Mouse (Mus musculus): ENCODE measurements around the gene Selenow. TPM values are rescaled to one million over a fixed set of nuclear protein-coding genes. Genes with fewer than 3 reads are reported as not detected.

Gene Selenow
- 100 to 1,000 TPM; 158 to 238 TPM for total RNA-seq (2021)
- 223 and 233 TPM in 2 replicates for polyA plus RNA-seq (2012; rRNA removed)
- long read RNA-seq, transcript Selenow-201 (6 exons, 736 nt) = major isoform, 162 of 178 reads
- long read RNA-seq, partial matches to known transcripts = 8 of 178 reads
- long read RNA-seq, other reads (novel, unspliced or antisense) = 8 of 178 reads

GRCm38 (mm10) chr7:15922220-15922773 is at the start of gene Selenow:
TSS of gene Selenow (minus strand) at chr7:15922402.
- peak; percentile 93 for DNase-seq

GRCm38 (mm10) chr7:15969674-15970073 is 47.5 kb upstream of the Selenow start:
- DNase-seq = no peak

- DNase-seq = no peak
Measured at GRCm38 (mm10) chr7:15968322-15968721, 46.1 kb upstream of the Selenow start.

- DNase-seq = peak; percentile 82
Measured at GRCm38 (mm10) chr7:15967312-15967711, 45.1 kb upstream of the Selenow start, which contains the start of gene Ehd2. TSS of gene Ehd2 (minus strand) at chr7:15967567.

GRCm38 (mm10) chr7:15966489-15966888 is 44.3 kb upstream of the Selenow start:
- no peak for DNase-seq

GRCm38 (mm10) chr7:15963798-15964652 is 41.8 kb upstream of the Selenow start:
- no peak for DNase-seq

GRCm38 (mm10) chr7:15962311-15963288 is 40.4 kb upstream of the Selenow start:
- peak; percentile 90 for DNase-seq

- no peak for DNase-seq
Measured at GRCm38 (mm10) chr7:15961798-15962197, 39.6 kb upstream of the Selenow start.

GRCm38 (mm10) chr7:15961239-15961638 is 39.0 kb upstream of the Selenow start:
- no peak for DNase-seq

GRCm38 (mm10) chr7:15960691-15961090 is 38.5 kb upstream of the Selenow start:
- no peak for DNase-seq

- DNase-seq = no peak
Measured at GRCm38 (mm10) chr7:15956143-15956542, 33.9 kb upstream of the Selenow start.

GRCm38 (mm10) chr7:15955509-15955908 is 33.3 kb upstream of the Selenow start:
- DNase-seq = no peak

GRCm38 (mm10) chr7:15954978-15955443 is 32.8 kb upstream of the Selenow start:
- peak; percentile 51 for DNase-seq

GRCm38 (mm10) chr7:15954436-15954835 is 32.2 kb upstream of the Selenow start:
- no peak for DNase-seq

- no peak for DNase-seq
Measured at GRCm38 (mm10) chr7:15953307-15954074, 31.3 kb upstream of the Selenow start.

GRCm38 (mm10) chr7:15952416-15952815 is 30.2 kb upstream of the Selenow start:
- DNase-seq = no peak

- DNase-seq = no peak
Measured at GRCm38 (mm10) chr7:15950008-15950407, 27.8 kb upstream of the Selenow start.

GRCm38 (mm10) chr7:15949216-15949790 is 27.1 kb upstream of the Selenow start:
- no peak for DNase-seq

GRCm38 (mm10) chr7:15948381-15948941 is 26.3 kb upstream of the Selenow start:
- peak; percentile 95 for DNase-seq

- no peak for DNase-seq
Measured at GRCm38 (mm10) chr7:15947653-15948260, 25.6 kb upstream of the Selenow start.
